Mouse (Mus musculus) mammary gland, adult 2 months (tissue): ENCODE results near the gene Ipo11. TPM values are rescaled to one million over a fixed set of nuclear protein-coding genes. Genes with fewer than 3 reads are reported as not detected.

Experiments used
- polyA plus RNA-seq: library from polyadenylated mRNA; depleted of rRNA; stranded (reverse); fragments of >200 nt; gene quantifications from 2 replicates; pipeline ENCODE4 v1.2.3, GENCODE M21; 2012; ENCODE audit warnings: low replicate concordance; rRNA removed

Ipo11 gene
- polyA plus RNA-seq: 12.2 and 24.3 TPM in 2 replicates

DNA sequence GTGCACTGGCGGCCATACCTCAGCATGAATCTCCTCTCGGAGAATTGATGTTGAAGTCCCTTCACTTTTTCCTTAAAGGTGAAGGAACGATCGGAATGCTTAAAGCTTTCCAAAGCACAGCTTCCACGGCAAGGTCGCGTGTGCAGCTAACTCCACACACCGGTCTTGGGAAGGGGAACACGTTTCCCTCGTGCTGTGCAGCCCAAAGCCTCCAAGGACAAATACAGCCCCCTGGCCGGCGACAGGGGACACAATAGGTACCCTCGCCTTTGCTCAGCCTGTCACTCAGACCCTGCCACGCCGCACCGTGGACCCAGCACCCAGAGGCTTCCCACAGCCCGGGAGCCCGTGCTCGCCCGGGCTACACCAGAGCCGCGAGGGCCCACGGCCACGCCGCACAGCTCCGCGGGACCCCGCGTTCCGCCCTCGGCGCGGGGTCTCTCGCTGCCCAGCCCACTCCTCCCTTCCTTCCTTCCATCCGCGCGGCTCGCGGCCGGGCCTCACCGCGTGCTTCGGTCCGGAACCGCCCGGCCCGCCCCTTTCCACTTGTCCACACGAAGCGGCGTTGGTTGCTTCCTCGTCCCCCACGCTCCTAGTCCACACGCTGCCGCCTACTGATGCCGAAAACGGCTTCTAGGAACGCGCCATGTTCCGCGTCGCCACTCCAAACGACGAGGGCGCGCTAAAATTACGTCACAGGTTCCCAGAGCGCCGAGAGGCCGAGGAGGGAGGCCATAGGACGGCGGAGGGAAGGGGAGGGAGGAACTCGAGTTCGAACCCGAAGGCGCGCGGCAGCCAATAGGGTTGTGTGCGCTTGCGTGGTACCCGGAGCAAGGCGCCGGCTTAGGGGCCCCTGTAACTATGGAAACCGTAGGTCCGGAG is at the start of gene Ipo11:
Gene Ipo11 (minus strand): TSS at position 703 of the 882 bp plus-strand sequence.

DNA sequence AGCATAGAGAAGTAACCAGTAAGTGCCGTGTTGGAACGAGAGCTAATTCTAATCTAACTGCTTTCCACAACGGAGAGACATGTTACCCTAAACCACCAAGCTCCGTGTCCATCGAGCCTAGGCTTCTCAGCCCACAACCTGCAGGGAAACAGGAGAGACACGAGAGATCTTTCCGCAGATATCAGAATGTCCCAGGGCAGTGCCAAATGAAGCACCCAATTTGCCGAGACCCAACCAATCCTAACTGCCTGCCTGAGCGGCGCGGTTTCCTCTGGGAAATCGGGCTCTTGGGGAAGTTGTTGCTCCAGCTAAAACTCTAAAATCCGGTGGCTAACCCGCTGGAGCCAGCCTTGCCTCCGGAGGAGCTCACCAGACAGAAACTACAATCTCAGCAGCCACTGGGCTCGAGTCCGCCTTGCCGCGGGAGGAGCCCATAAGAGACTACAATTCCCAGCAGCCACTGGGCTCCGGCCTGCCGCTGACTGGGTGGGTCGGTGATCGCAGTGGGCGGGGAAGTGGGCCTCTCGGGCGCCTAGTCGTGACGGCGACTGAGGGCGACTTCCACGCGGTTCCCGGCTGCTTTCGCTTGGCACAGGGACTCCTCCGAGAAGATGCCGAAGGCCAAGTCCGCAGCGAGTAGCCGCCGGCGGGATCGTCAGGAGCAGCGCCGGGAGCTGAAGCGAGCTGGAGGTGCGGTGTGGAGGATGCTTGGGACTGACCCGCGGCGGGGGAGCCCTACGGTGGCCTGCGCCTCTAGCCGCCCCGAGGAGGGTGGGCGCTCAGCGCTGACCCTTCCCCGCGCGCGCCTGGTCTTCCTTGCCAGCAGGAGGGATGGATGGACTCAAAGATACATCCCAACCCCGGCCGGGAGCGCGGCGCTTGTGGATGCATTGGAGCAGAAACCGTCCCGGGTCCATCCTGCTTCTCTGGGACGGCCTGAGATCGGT is 10.1 kb upstream of the Ipo11 start, which contains the start of gene Dimt1:
Gene Dimt1 (plus strand): TSS at position 534 of the 947 bp plus-strand sequence.

Other genes with a start within 250 kb of the Ipo11 start
- 3.2 and 10.1 TPM in 2 replicates for gene Dimt1, start 10.2 kb upstream of the Ipo11 start, polyA plus RNA-seq
- 0.91 and 2.2 TPM in 2 replicates for gene Kif2a, start 85.2 kb upstream of the Ipo11 start, polyA plus RNA-seq